Mouse (Mus musculus): ENCODE measurements around the gene Atg4a.
A peak's percentile ranks its signal among the peaks of the same experiment; 100 is the strongest.

Gene Atg4a

DNA sequence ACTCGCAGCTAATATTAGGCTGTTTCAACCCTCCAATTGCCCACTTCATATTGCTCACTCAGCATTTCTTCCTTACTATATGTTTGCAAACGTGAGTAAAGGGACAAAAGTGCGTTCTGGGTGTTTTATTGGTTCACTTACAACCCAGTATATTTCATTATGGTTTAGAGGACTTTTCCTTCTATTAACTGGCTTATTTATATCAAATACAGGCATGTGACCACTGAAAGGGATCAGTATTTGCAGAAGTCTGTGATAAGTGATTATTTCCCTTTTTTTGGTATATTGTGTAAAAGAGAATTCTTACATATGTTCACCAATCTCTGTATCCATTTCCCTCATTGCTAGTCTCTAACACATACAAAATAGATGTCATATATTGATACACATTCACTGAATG, 203.7 kb downstream of the Atg4a start:
- DNase-seq: no peak

DNA sequence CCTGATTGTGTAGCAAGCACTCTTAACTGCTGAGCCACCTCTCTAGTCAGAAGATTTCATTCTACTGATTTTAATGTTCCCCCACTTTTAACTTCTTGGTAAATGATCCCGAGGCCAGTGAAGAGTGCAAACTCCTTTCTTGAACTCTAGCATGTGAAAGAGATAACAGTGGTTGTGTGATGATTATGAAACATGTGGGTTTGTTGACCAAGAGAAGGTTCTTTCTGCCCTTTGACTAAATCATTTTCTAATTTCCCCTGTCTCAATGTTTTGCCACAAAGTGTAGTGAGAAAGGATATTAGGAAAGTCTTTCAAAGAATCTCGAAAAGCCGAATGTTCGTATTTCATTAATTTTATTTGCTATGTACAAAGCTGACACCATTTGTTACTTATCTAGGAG, 208.4 kb downstream of the Atg4a start:
- DNase-seq: no peak

- peak; percentile 30 for DNase-seq
Observed at GRCm38 (mm10) chrX:141175353-141175752, 218.6 kb downstream of the Atg4a start.

DNA sequence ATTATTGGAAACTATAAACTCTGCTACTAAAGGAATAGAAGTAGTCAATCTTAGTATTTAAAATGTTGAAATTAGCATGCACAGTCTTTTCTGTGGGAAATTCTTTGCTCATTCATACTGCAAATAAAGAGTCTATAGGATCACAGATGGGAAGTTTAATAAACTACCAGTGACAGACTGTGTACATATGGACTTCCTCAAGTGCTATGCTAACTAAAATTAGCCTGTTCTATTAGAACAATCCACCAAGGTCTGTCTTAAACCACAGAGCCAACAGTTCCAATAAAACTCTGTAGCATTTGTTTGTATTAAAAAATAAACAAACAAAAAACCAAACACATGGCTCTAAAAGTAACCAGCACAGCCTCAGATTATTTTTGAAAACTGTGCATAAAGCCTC, 238.3 kb downstream of the Atg4a start:
- no peak for DNase-seq

- no peak for DNase-seq
Observed at GRCm38 (mm10) chrX:141198993-141199392, 242.3 kb downstream of the Atg4a start.

- DNase-seq: peak; percentile 23
Observed at GRCm38 (mm10) chrX:141212802-141213201, 256.1 kb downstream of the Atg4a start.
